Mouse (Mus musculus) forebrain, embryonic 11.5 days (tissue): ENCODE data around the gene Olfr467. TPM values are rescaled to one million over a fixed set of nuclear protein-coding genes. Genes with fewer than 3 reads are reported as not detected.
"Not testable (repeated sequence)": the region's sequence is repeated elsewhere in the genome, so short reads cannot be mapped to it uniquely, and the experiment has no call there.

Experiments
- ATAC-seq: fragments of 200-750 bp; cut with Nextera tagmentation; replicated peaks from 2 replicates; pipeline ENCODE4 v1.8.0; 2017; ENCODE audit warnings: moderate TSS enrichment; ENCODE audit not compliant: low FRiP score
- DNase-seq: peaks from one replicate; pipeline ENCODE4 v3.0.0-alpha.2; 2017; ENCODE audit warnings: low spot score
- H3K27ac ChIP-seq: fragments of 300-500 bp; sonication (generic); 2 replicates; pipeline ENCODE4 v1.5.1; 2014; ENCODE audit warnings: low read depth, low read length
- H3K27me3 ChIP-seq: fragments of 300-500 bp; sonication (generic); 2 replicates; pipeline ENCODE4 v1.6.1; 2014; ENCODE audit warnings: mild to moderate bottlenecking, low read length, mixed read lengths; ENCODE audit not compliant: control insufficient read depth, insufficient read depth
- H3K36me3 ChIP-seq: fragments of 300-500 bp; sonication (generic); 2 replicates; pipeline ENCODE4 v1.6.1; 2014; ENCODE audit warnings: mild to moderate bottlenecking, low read length, moderate library complexity, mixed read lengths; ENCODE audit not compliant: control insufficient read depth, insufficient read depth
- H3K4me1 ChIP-seq: fragments of 300-500 bp; sonication (generic); replicated peaks from 2 replicates; pipeline ENCODE4 v1.6.1; 2014; ENCODE audit warnings: low read length, mixed read lengths; ENCODE audit not compliant: control insufficient read depth, insufficient read depth
- H3K4me2 ChIP-seq: fragments of 300-500 bp; sonication (generic); 2 replicates; pipeline ENCODE4 v1.6.1; 2014; ENCODE audit warnings: low read depth, mild to moderate bottlenecking, low read length, moderate library complexity, mixed read lengths; ENCODE audit not compliant: severe bottlenecking
- H3K4me3 ChIP-seq: fragments of 300-500 bp; sonication (generic); 2 replicates; pipeline ENCODE4 v1.5.1; 2014; ENCODE audit warnings: low read depth, low read length
- H3K9ac ChIP-seq: fragments of 300-500 bp; sonication (generic); 2 replicates; pipeline ENCODE4 v1.6.1; 2014; ENCODE audit warnings: low read length
- H3K9me3 ChIP-seq: fragments of 300-500 bp; sonication (generic); 2 replicates; pipeline ENCODE4 v1.6.1; 2016; ENCODE audit warnings: low read length, mixed read lengths; ENCODE audit not compliant: control insufficient read depth
- WGBS: fragments of 180-500 bp; shearing (Covaris S2); extraction: QIAGEN DNeasy Blood & Tissue Kit; methylation state at CpG from one replicate; pipeline ENCODE4 v1.1.7; 2014; 5-methylcytosine and 5-hydroxymethylcytosine counted together
- polyA plus RNA-seq: library from polyadenylated mRNA; unstranded; fragments of >200 nt; fragmentation: Nextera tagmentation; extraction: Ambion mirVana; gene quantifications from 2 replicates; pipeline ENCODE4 v1.2.1, GENCODE M21; 2014

Gene Olfr467
- polyA plus RNA-seq, 1 experiment from 2014 or later: not detected

DNA sequence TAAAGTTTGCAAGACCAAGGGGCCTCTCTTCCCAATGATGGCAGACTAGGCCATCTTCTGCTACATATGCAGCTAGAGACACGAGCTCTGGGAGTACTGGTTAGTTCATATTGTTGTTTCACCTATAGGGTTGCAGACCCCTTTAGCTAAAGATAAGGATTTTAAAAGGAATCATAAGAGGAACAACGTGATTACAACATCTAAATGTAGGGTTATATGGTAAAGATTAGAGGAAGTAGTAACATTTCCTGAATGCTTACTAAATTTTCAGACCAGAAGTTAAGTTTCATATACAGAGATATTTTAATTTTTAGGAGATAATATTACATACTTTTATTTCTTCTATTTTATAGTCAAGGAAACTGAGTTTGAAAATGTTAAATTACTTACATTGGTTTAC is 11.8 kb downstream of the Olfr467 start:
- not testable (repeated sequence) for H3K9ac ChIP-seq, H3K4me3 ChIP-seq, H3K27me3 ChIP-seq, H3K27ac ChIP-seq, H3K36me3 ChIP-seq, H3K4me2 ChIP-seq, DNase-seq, ATAC-seq, H3K4me1 ChIP-seq, H3K9me3 ChIP-seq
- WGBS: 60% methylated on average over 2 of the region's 2 CpGs

DNA sequence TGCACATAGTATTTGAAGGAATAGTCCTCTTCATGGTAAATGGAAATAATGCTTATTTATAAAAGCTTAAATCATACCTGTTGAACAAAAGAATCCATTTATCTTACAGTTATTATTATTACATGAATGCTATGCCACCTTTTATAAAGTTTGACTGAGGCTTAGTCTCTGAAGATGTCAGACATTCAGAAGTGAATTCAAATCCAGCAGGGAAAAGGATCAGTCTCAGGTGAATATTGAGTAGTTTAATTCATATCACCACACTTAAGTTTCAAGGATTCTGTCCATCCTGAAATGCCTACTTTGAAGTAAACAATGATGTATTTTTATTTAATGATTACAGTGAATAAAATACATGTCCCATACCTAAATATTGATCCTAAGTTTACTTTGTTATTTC is 13.4 kb downstream of the Olfr467 start, which contains the start of gene Olfr469:
Gene Olfr469 (minus strand): TSS at position 101 of the 400 bp plus-strand sequence.
- H3K9me3 ChIP-seq, H3K27ac ChIP-seq, ATAC-seq, H3K4me3 ChIP-seq, H3K9ac ChIP-seq, H3K4me2 ChIP-seq, H3K4me1 ChIP-seq, H3K36me3 ChIP-seq, DNase-seq, H3K27me3 ChIP-seq: not testable (repeated sequence)

DNA sequence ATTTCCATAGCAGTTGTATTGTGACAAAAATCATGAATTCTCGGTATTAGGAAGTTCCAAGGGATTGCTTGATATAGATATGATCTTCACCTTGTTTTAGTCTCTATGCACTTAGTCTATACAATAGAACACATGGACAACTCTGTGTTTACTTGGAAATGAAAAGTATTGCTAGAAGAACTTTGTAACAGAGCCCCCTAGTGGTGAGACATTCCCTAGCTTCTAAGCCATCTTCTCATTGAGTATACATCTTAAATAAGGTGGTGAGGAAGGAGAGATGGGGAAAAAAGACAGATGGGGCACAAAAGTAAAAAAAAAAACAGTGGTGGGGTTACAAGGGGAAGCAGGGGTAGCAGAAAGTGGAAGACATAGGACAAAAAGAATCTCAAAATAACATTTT is 29.7 kb downstream of the Olfr467 start:
- ATAC-seq (no peak), DNase-seq (no peak)
- Histone ChIP-seq H3K36me3 (no peaks in the 10 kb centered on the region), H3K4me1 (no peaks in the 10 kb centered on the region), H3K27ac (no peak overlapping the region), H3K27me3 (no peaks in the 10 kb centered on the region), H3K4me3 (no peak overlapping the region), H3K9me3 (no peaks in the 10 kb centered on the region), H3K9ac (no peak overlapping the region), H3K4me2 (no peak overlapping the region)
- 74% methylated on average over 1 of the region's 1 CpGs for WGBS

DNA sequence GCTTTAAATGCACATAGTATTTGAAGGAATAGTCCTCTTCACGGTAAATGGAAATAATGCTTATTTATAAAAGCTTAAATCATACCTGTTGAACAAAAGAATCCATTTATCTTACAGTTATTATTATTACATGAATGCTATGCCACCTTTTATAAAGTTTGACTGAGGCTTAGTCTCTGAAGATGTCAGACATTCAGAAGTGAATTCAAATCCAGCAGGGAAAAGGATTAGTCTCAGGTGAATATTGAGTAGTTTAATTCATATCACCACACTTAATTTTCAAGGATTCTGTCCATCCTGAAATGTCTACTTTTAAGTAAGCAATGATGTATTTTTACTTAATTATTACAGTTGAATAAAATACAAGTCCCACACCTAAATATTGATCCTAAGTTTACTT is 35.3 kb downstream of the Olfr467 start, which contains the start of gene Olfr470:
Gene Olfr470 (minus strand): TSS at position 101 of the 400 bp plus-strand sequence.
- ATAC-seq, H3K4me2 ChIP-seq, H3K27ac ChIP-seq, H3K9ac ChIP-seq, DNase-seq, H3K4me1 ChIP-seq, H3K9me3 ChIP-seq, H3K27me3 ChIP-seq, H3K4me3 ChIP-seq, H3K36me3 ChIP-seq: not testable (repeated sequence)
- 78% methylated on average over 1 of the region's 1 CpGs for WGBS

Other genes starting within 250 kb of the Olfr467 start
- 5.6 and 6.9 TPM in 2 replicates for gene Olfml1, start 244.8 kb upstream of the Olfr467 start, polyA plus RNA-seq
- 3.2 and 4.2 TPM in 2 replicates for gene Ppfibp2, start 217.1 kb upstream of the Olfr467 start, polyA plus RNA-seq
- gene 5330417H12Rik, start 187.1 kb upstream of the Olfr467 start, polyA plus RNA-seq: not detected in 2 replicates
- 0.11 TPM in 1 of 2 replicates, not detected in the other for gene Cyb5r2, start 54.2 kb upstream of the Olfr467 start, polyA plus RNA-seq
- gene Ovch2, start 11.1 kb upstream of the Olfr467 start, polyA plus RNA-seq: not detected in 2 replicates
- gene Olfr469, start 13.3 kb downstream of the Olfr467 start, polyA plus RNA-seq: not detected in 2 replicates
- gene Olfr470, start 35.2 kb downstream of the Olfr467 start, polyA plus RNA-seq: not detected in 2 replicates
- gene Olfr472, start 85.6 kb downstream of the Olfr467 start, polyA plus RNA-seq: not detected in 2 replicates
- gene Olfr473, start 118.2 kb downstream of the Olfr467 start, polyA plus RNA-seq: not detected in 2 replicates
- not detected in 2 replicates for gene Olfr474, start 142.4 kb downstream of the Olfr467 start, polyA plus RNA-seq
- gene Olfr476, start 152.5 kb downstream of the Olfr467 start, polyA plus RNA-seq: not detected in 2 replicates
- not detected in 2 replicates for gene Olfr477, start 174.4 kb downstream of the Olfr467 start, polyA plus RNA-seq
- not detected in 2 replicates for gene Olfr478, start 221.7 kb downstream of the Olfr467 start, polyA plus RNA-seq
- not detected in 2 replicates for gene Olfr479, start 238.4 kb downstream of the Olfr467 start, polyA plus RNA-seq